Mouse (Mus musculus) embryonic facial prominence, embryonic 12.5 days (tissue): ENCODE measurements around the gene Vmn1r85. TPM values are rescaled to one million over a fixed set of nuclear protein-coding genes. Genes with fewer than 3 reads are reported as not detected.

Source experiments
- ATAC-seq: fragments of 200-750 bp; cut with Nextera tagmentation; 2 replicates; pipeline ENCODE4 v1.8.0; 2017; ENCODE audit not compliant: insufficient number of reproducible peaks, insufficient read depth, low FRiP score, low TSS enrichment
- H3K27ac ChIP-seq: fragments of 300-500 bp; sonication (generic); 2 replicates; pipeline ENCODE4 v1.5.1; 2016; ENCODE audit warnings: mild to moderate bottlenecking
- H3K27me3 ChIP-seq: fragments of 300-500 bp; sonication (generic); 2 replicates; pipeline ENCODE4 v1.6.1; 2016; ENCODE audit warnings: mild to moderate bottlenecking, moderate library complexity
- H3K36me3 ChIP-seq: fragments of 300-500 bp; sonication (generic); 2 replicates; pipeline ENCODE4 v1.6.1; 2016; ENCODE audit warnings: mild to moderate bottlenecking
- H3K4me1 ChIP-seq: fragments of 300-500 bp; sonication (generic); 2 replicates; pipeline ENCODE4 v1.6.1; 2016
- H3K4me2 ChIP-seq: fragments of 300-500 bp; sonication (generic); replicated peaks from 2 replicates; pipeline ENCODE4 v1.6.1; 2016; ENCODE audit warnings: mild to moderate bottlenecking, moderate library complexity
- H3K4me3 ChIP-seq: fragments of 300-500 bp; sonication (generic); 2 replicates; pipeline ENCODE4 v1.5.1; 2016; ENCODE audit warnings: mild to moderate bottlenecking
- H3K9ac ChIP-seq: fragments of 300-500 bp; sonication (generic); 2 replicates; pipeline ENCODE4 v1.6.1; 2016; ENCODE audit warnings: mild to moderate bottlenecking, moderate library complexity
- H3K9me3 ChIP-seq: fragments of 300-500 bp; sonication (generic); 2 replicates; pipeline ENCODE4 v1.6.1; 2016; ENCODE audit warnings: mild to moderate bottlenecking, moderate library complexity
- WGBS: fragments of 180-500 bp; shearing (Covaris S2); methylation state at CpG from one replicate; pipeline ENCODE4 v1.1.7; 2016; 5-methylcytosine and 5-hydroxymethylcytosine counted together
- polyA plus RNA-seq: library from polyadenylated mRNA; unstranded; fragments of >200 nt; fragmentation: Nextera tagmentation; extraction: Ambion mirVana; gene quantifications from 2 replicates; pipeline ENCODE4 v1.2.1, GENCODE M21; 2016

Vmn1r85 gene
- polyA plus RNA-seq, 1 experiment from 2014 or later = not detected

DNA sequence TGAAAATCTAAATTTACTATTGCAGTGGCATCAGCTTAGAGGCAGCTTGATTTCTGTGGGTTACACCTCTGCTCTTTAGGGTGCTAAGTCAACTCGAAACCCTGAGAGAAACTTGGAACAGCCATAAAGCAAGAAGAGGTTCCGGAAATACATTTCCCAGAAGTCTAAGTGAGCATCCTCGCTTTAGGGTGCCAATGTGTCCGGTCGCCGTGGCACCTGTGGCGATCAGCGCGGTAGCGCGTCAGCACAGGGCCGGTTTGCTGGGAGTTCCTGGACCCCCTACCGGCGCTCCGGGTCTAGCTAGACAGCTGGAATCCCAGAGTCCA is 41.0 kb downstream of the Vmn1r85 start:
- WGBS = 3% methylated on average over 15 of the region's 15 CpGs
- Histone ChIP-seq H3K4me1 (0 out of 2 replicates have a peak, but pooled peaks cover 5% of the 10 kb centered on the region), H3K36me3 (no peaks in the 10 kb centered on the region), H3K9me3 (no peaks in the 10 kb centered on the region), H3K4me2 (peak overlapping the region; percentile 61), H3K27ac (no peak overlapping the region), H3K4me3 (peak overlapping the region; percentile 61), H3K27me3 (no peaks in the 10 kb centered on the region), H3K9ac (peak overlapping the region; percentile 55)
- no peak for ATAC-seq

DNA sequence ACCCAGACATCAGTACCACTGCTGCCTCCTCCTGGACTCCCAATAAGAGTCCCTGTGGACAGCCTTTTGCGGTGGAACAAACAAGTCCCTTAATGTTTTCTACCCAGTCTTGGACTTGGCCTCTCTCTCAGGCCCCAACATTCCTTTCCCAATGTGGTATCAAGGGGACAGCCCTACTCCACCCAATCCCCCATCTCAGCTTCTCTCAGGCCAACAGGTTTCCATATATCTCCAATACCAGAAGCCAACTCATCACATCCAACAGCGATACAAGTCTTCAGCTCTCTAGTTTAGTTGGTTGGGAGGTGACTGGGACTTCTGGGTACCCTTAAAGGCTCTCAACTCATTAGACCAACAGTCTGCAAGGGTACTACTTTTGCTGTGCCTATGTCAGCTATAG is 41.5 kb downstream of the Vmn1r85 start:
- 92% methylated on average over 2 of the region's 2 CpGs for WGBS
- H3K4me1 ChIP-seq = 0 out of 2 replicates have a peak, but pooled peaks cover 5% of the 10 kb centered on the region
- H3K9ac ChIP-seq = no peak overlapping the region

DNA sequence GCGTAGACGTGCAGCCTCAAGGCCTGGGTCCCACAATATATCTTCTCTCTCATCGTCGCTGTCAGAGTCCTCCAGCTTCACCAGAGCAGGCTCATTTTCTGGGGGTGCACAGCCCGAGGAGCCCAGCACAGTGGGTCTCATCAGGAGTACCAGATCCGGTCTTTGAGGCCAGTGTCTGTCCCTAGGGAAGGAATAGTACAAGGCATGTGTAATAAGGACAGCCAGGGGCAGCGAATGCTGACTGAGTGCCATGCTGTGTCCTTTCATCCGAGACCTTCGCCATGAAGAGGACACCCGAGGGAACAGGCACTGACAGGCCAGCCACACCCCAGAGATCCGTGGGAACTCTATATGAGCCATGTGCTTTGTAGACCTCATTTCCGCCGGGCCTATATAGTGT is 42.0 kb downstream of the Vmn1r85 start:
- ATAC-seq = no peak
- no peak overlapping the region for H3K27ac ChIP-seq
- 91% methylated on average over 13 of the region's 13 CpGs for WGBS
- no peak overlapping the region for H3K4me3 ChIP-seq
- no peaks in the 10 kb centered on the region for H3K9me3 ChIP-seq
- H3K9ac ChIP-seq = no peak overlapping the region
- no peak overlapping the region for H3K4me2 ChIP-seq
- no peaks in the 10 kb centered on the region for H3K36me3 ChIP-seq
- 0 out of 2 replicates have a peak, but pooled peaks cover 5% of the 10 kb centered on the region for H3K4me1 ChIP-seq
- H3K27me3 ChIP-seq = no peaks in the 10 kb centered on the region

More for the DNA sequence above, 41.5 kb downstream of the Vmn1r85 start:
- ATAC-seq = no peak
- H3K36me3 ChIP-seq = no peaks in the 10 kb centered on the region
- H3K4me3 ChIP-seq = peak overlapping the region; percentile 61
- no peak overlapping the region for H3K27ac ChIP-seq
- no peaks in the 10 kb centered on the region for H3K9me3 ChIP-seq
- H3K4me2 ChIP-seq = peak overlapping the region; percentile 61
- H3K27me3 ChIP-seq = no peaks in the 10 kb centered on the region

DNA sequence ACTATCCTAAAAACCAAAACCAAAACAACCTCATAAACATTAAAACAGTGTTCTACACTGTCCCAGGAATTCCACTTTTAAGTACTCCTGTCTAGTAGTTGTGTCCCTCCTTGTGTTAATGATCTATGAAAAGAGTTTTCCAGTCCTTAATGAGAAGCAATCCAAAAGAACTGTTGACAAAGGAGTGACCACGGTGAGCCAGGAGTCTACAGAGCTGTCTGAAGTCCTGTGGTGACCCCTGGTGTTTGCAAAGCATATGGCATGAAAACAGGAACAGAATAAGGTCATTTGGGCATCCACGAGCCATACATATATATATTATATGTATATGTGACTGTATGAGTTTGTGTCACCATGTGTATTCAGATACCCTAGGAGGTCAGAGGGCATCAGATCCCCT is 48.9 kb downstream of the Vmn1r85 start:
- Histone ChIP-seq H3K36me3 (no peaks in the 10 kb centered on the region), H3K27ac (no peak overlapping the region), H3K27me3 (peaks cover 44% of the 10 kb centered on the region), H3K4me2 (no peak overlapping the region), H3K4me1 (peaks cover 11% of the 10 kb centered on the region; the same call in 1 of the 2 replicates), H3K9ac (no peak overlapping the region), H3K9me3 (peaks cover 6% of the 10 kb centered on the region; the same call in 1 of the 2 replicates), H3K4me3 (no peak overlapping the region)
- no peak for ATAC-seq
- WGBS = 14% methylated on average over 2 of the region's 2 CpGs

DNA sequence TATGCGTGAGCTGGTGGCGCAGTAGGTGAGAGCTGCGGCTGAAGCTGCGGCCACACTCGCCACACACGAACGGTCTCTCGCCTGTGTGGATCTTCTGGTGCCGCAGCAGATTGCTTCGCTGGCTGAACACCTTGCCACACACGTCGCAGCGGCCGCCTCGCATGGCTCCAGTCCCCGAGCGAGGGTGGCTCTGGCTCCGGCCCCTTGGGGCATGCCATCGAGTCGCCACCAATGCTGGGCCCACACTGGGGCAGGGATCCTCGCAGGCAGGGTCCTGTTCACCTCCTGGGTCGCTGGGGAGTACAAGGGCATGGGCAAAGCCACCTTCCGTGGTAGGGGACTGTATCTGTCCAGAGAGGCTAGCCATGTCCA is 50.7 kb downstream of the Vmn1r85 start:
- no peak overlapping the region for H3K27ac ChIP-seq
- peaks cover 11% of the 10 kb centered on the region; the same call in 1 of the 2 replicates for H3K4me1 ChIP-seq
- peaks cover 50% of the 10 kb centered on the region for H3K27me3 ChIP-seq
- 0 out of 2 replicates have a peak, but pooled peaks have one; percentile 16 for ATAC-seq
- H3K9me3 ChIP-seq = peaks cover 6% of the 10 kb centered on the region; the same call in 1 of the 2 replicates
- peak overlapping the region; percentile 61 for H3K9ac ChIP-seq
- peak overlapping the region; percentile 49 for H3K4me3 ChIP-seq
- peak overlapping the region; percentile 83 for H3K4me2 ChIP-seq
- 2% methylated on average over 23 of the region's 23 CpGs for WGBS
- H3K36me3 ChIP-seq = no peaks in the 10 kb centered on the region

DNA sequence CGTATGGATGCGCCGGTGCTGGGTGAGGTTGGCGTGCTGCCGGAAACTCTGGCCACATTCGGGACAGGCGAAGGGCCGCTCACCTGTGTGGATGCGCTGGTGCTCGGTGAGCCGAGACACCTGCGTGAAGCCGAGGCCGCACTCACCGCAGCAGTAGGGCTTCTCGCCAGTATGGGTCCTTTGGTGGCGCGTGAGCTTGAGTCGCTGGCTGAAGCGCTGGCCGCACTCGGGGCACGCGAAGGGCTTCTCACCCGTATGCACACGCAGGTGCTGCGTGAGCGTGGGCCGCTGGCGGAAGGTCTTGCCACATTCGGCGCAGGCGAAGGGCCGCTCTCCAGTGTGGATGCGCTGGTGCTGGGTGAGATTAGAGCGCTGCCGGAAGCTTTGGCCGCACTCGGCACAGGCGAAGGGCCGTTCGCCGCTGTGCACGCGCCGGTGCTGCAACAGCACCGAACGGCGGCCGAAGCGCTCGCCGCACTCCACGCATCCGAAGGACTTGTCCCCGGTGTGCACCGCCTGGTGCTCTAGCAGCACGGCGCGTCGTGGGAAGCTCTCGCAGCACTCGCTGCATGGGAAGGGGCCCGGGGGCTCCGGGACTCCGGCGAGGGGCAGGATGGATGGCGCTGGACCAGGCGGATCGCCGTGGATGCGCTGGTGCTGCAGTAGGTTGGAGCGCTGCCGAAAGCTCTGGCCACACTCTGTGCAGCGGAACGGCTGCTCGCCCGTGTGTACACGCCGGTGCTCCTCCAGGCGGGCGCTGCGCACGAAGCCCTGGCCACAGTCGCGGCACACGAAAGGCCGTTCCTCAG is 51.3 kb downstream of the Vmn1r85 start:
- 3% methylated on average over 88 of the region's 88 CpGs for WGBS
- peaks cover 16% of the 10 kb centered on the region; the same call in 1 of the 2 replicates for H3K4me1 ChIP-seq
- peaks cover 50% of the 10 kb centered on the region for H3K27me3 ChIP-seq
- H3K9me3 ChIP-seq = peaks cover 6% of the 10 kb centered on the region; the same call in 1 of the 2 replicates
- peak overlapping the region; percentile 83 for H3K4me2 ChIP-seq
- no peaks in the 10 kb centered on the region for H3K36me3 ChIP-seq
- H3K4me3 ChIP-seq = peak overlapping the region; percentile 49
- ATAC-seq = 0 out of 2 replicates have a peak, but pooled peaks have one; percentile 24
- peak overlapping the region; percentile 61 for H3K9ac ChIP-seq
- H3K27ac ChIP-seq = no peak overlapping the region

DNA sequence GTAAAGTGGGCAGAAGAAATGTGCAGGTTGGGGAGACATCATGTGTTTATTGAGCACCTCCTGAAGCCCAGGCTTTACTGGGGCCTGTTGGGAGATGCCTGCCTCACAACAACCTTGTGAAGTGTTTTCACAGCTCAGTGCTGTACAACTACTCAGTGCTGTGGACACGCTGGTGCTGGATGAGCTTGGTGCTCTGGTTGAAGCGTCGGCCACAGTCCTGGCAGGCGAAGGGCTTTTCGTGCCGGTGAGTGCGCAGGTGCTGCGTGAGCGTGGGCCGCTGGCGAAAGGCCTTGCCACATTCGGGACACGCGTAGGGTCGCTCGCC is 51.9 kb downstream of the Vmn1r85 start:
- Histone ChIP-seq H3K27me3 (peaks cover 50% of the 10 kb centered on the region), H3K9me3 (peaks cover 6% of the 10 kb centered on the region; the same call in 1 of the 2 replicates)
- 44% methylated on average over 16 of the region's 16 CpGs for WGBS

DNA sequence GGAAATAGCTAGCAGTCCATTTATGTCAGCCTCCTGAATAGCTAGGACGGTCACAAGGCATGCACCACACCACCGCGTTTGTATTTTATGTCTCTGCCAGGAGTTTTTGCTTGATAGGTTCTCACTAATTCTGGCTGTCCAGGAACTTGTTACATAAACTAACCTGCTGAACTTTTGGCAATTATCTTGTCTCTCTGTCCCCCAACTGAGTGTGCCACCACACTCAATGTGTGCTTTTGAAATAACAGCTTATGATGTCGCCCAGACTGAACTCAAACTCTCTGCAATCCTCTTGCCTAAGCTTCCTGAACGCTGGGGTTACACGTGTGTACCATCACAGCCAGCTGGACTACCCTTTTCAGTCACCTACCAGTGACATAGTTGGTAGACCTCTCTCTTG is 52.5 kb downstream of the Vmn1r85 start:
- H3K9ac ChIP-seq = no peak overlapping the region
- ATAC-seq = no peak
- H3K4me2 ChIP-seq = no peak overlapping the region
- peaks cover 6% of the 10 kb centered on the region; the same call in 1 of the 2 replicates for H3K9me3 ChIP-seq
- H3K27me3 ChIP-seq = peaks cover 50% of the 10 kb centered on the region
- H3K36me3 ChIP-seq = no peaks in the 10 kb centered on the region
- 72% methylated on average over 6 of the region's 6 CpGs for WGBS
- H3K4me1 ChIP-seq = peaks cover 17% of the 10 kb centered on the region; the same call in 1 of the 2 replicates
- no peak overlapping the region for H3K27ac ChIP-seq
- no peak overlapping the region for H3K4me3 ChIP-seq

More for the DNA sequence above, 51.9 kb downstream of the Vmn1r85 start:
- Histone ChIP-seq H3K4me1 (peaks cover 17% of the 10 kb centered on the region; the same call in 1 of the 2 replicates), H3K36me3 (no peaks in the 10 kb centered on the region), H3K4me3 (peak overlapping the region; percentile 49), H3K9ac (0 out of 2 replicates have a peak overlapping the region, but pooled peaks have one; percentile 61), H3K4me2 (peak overlapping the region; percentile 83), H3K27ac (no peak overlapping the region)
- ATAC-seq = no peak

DNA sequence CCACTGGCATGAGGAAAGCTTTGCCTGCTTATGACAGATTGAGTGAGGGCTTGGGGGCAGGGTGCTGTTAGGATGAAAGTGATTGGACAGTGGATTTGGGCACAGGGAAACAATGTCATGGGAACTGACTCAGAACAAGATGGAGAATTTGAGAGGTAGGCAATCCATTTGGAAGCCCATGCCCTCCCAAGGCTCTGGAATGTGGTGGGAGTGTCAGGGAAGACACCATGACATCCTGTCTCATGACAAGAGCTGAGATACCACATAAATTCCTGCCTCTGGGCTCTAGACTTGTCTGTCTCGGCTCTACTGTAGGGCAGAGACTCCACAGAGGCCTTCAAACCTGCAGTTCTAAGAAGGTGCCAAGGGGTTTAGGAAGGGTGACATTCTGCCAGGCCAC is 53.7 kb downstream of the Vmn1r85 start:
- no peak overlapping the region for H3K9ac ChIP-seq
- no peak overlapping the region for H3K27ac ChIP-seq
- H3K4me1 ChIP-seq = peaks cover 23% of the 10 kb centered on the region; the same call in 1 of the 2 replicates
- 67% methylated on average over 1 of the region's 1 CpGs for WGBS
- H3K4me2 ChIP-seq = no peak overlapping the region
- no peak for ATAC-seq
- no peak overlapping the region for H3K4me3 ChIP-seq
- peaks cover 50% of the 10 kb centered on the region for H3K27me3 ChIP-seq
- H3K9me3 ChIP-seq = peaks cover 6% of the 10 kb centered on the region; the same call in 1 of the 2 replicates
- H3K36me3 ChIP-seq = peaks cover 2% of the 10 kb centered on the region

DNA sequence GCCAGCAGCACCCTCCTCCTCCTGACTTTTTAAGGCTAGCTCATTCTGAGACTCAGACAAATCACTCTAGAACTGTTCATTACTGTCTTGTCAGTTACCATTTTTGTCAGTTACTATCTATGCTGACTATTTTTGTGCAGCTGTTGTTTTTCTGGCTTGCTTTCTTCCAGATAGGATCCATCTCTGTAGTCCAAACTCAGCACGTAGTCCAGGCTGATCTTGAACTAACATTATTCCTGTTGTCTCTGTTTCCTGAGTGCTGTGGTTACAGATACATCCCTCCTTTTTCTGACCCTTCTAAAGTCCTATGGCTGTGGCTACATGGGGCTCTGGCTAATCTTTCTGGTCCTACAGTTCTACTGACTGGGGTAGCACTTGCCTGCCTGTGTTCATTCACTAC is 55.8 kb downstream of the Vmn1r85 start:
- no peak for ATAC-seq
- Histone ChIP-seq H3K27me3 (peaks cover 38% of the 10 kb centered on the region), H3K4me3 (peak overlapping the region; percentile 81), H3K4me2 (peak overlapping the region; percentile 90), H3K4me1 (peaks cover 32% of the 10 kb centered on the region), H3K9ac (peak overlapping the region; percentile 92), H3K9me3 (peaks cover 6% of the 10 kb centered on the region; the same call in 1 of the 2 replicates), H3K36me3 (peaks cover 18% of the 10 kb centered on the region), H3K27ac (no peak overlapping the region)
- 94% methylated on average over 1 of the region's 1 CpGs for WGBS

DNA sequence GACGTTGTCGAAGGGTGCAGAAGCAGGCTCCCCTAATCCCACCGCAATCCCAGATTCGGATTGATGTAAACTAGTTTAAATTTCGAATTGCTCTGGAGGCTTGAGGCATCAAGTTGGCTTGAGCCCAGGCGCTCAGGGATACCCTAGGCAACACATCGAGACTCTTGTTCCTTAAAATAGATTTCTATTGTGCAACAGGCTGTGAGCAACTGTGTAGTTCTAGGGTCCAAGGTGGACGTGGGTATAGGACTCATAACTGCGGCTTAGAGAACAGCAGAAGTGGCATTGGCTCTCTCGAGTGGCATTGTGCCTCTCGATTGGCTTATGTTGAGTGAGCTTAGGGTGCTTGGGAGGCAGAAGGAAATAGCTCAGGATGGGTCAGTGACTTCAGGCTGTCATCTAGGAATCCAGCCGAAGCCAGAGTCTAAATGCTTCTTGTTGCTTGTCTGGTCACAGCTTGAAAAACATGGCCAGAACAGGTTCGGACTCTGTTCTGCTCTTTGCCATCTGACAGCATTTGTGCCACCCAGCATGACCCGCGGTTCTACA is 56.3 kb downstream of the Vmn1r85 start:
- peaks cover 33% of the 10 kb centered on the region for H3K27me3 ChIP-seq
- WGBS = 24% methylated on average over 15 of the region's 15 CpGs
- peak overlapping the region; percentile 81 for H3K4me3 ChIP-seq
- no peak for ATAC-seq
- H3K36me3 ChIP-seq = peaks cover 18% of the 10 kb centered on the region
- H3K4me2 ChIP-seq = peak overlapping the region; percentile 90
- H3K4me1 ChIP-seq = peaks cover 33% of the 10 kb centered on the region
- peak overlapping the region; percentile 92 for H3K9ac ChIP-seq
- H3K27ac ChIP-seq = peak overlapping the region; percentile 100
- peaks cover 6% of the 10 kb centered on the region; the same call in 1 of the 2 replicates for H3K9me3 ChIP-seq
